Mouse (Mus musculus) heart, postnatal 0 days (tissue): Measurements from ENCODE around the gene Klk6.

Experiments used
- CTCF ChIP-seq: IDR thresholded peaks from 2 replicates; pipeline ENCODE4 v1.5.1; 2016; ENCODE audit warnings: antibody characterized with exemption, control low read depth, low read depth
- EP300 ChIP-seq: IDR thresholded peaks from 2 replicates; pipeline ENCODE4 v1.6.1; 2016; ENCODE audit warnings: antibody characterized with exemption, low read depth

DNA sequence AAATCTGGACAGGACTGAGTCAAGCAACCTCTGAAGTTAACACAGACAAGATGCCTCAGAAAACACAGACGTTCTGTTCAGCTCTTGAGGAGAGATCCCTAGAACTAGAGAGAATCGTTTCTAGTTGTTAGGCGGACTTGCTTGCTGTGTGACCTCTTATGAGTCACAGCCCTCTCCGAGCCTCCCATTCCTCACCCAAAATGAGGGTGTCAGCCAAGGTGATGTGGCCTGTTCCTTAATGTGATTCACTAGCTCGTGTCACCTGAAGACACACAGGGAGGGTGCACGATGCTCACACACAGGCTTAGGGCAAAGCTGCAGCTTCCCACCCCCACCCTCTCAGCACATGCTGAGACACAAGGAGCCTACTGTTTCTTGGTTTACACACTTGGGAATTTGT lies 44.1 kb upstream of the Klk6 start:
- TF ChIP-seq CTCF (no peak), EP300 (no peak)
